Mouse (Mus musculus): Measurements from ENCODE around the gene Taar8b. TPM values are rescaled to one million over a fixed set of nuclear protein-coding genes. Genes with fewer than 3 reads are reported as not detected.
"Not testable (repeated sequence)": the region's sequence is repeated elsewhere in the genome, so short reads cannot be mapped to it uniquely, and the experiment has no call there.

Gene Taar8b
- not detected in 2 replicates for polyA plus RNA-seq (2015; fragmentation: Nextera tagmentation; extraction: Ambion mirVana)

DNA sequence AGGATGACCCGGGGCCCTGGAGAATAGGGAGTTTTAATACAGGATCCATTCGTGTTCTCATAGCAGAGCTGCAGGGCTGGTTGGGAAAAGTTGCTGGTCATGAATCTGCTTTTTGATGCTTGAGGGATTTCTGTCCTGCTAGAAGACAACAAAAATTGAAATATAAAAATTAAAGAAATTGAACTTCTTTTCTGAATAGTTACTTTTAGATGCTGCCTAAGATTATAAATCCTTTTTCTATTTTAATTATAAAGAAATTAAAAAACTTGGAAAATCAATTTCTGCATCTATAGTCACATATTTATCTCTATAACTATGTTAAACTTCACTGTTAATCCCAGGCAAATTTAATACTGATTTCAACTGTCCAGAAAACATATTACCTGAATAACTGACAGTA, at the start of gene Taar8b:
TSS of gene Taar8b (minus strand) at position 101 of the 400 bp plus-strand sequence.
- 81% methylated on average over 2 of the region's 2 CpGs for WGBS
- no peaks in the 10 kb centered on the region for H3K36me3 ChIP-seq (ENCODE audit: control insufficient read depth, insufficient read depth, low read length)
- ATAC-seq, result no peak

DNA sequence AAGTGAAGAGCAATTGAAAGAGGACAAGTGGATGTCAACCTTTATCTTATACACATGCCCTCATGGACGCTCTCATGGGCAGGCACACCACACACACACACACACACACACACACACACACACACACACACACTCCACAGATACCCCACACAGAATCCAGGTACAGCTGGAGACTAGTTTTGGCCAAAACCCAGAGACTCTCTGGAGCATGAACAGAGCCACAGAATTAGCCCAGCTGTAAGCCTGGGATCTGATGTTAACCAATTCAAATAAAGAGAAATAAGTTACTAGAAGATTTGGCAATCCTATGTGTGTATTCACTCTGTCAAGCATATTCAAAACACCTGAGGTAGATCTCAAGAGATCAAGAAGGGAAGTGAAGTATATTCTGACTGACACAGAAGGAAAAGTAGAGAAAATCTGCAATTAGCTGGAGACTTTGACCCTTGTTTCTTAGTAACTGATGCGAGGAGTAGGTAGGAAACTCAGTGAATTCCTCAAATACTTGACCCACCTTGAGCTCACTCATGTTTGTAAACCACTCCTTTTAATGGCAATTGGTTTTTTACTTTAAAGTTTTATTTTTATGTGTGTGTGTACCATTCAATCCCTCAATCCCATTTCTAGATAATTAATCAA, 46.6 kb upstream of the Taar8b start:
- no peaks in the 10 kb centered on the region for H3K36me3 ChIP-seq (ENCODE audit: control insufficient read depth, insufficient read depth, low read length)
- no peaks in the 10 kb centered on the region for H3K9me3 ChIP-seq (replicated peaks; ENCODE audit: control insufficient read depth, low read length, poor library complexity, severe bottlenecking)
- no peak overlapping the region for H3K9ac ChIP-seq (ENCODE audit: low read depth, low read length)
- no peak for ATAC-seq
- H3K4me3 ChIP-seq (ENCODE audit: low read depth, low read length), result no peak overlapping the region
- no peak overlapping the region for H3K27ac ChIP-seq (ENCODE audit: low read length)
- 81% methylated on average over 2 of the region's 2 CpGs for WGBS
- H3K4me1 ChIP-seq (ENCODE audit: control insufficient read depth, insufficient read depth, low read length), result no peaks in the 10 kb centered on the region
- H3K27me3 ChIP-seq (ENCODE audit: control insufficient read depth, insufficient read depth, low read depth, low read length), result no peaks in the 10 kb centered on the region
- H3K4me2 ChIP-seq (ENCODE audit: low read length), result no peak overlapping the region

More for the DNA sequence above, at the start of gene Taar8b:
- Histone ChIP-seq H3K4me3 (ENCODE audit: low read depth, low read length) (no peak within 1 kb of the TSS), H3K27me3 (ENCODE audit: control insufficient read depth, insufficient read depth, low read depth, low read length) (no peaks in the 10 kb centered on the region), H3K9me3 (replicated peaks; ENCODE audit: control insufficient read depth, low read length, poor library complexity, severe bottlenecking) (no peaks in the 10 kb centered on the region), H3K4me2 (ENCODE audit: low read length) (no peak within 1 kb of the TSS), H3K4me1 (ENCODE audit: control insufficient read depth, insufficient read depth, low read length) (no peaks in the 10 kb centered on the region), H3K9ac (ENCODE audit: low read depth, low read length) (no peak within 1 kb of the TSS), H3K27ac (ENCODE audit: low read length) (no peak within 1 kb of the TSS)

DNA sequence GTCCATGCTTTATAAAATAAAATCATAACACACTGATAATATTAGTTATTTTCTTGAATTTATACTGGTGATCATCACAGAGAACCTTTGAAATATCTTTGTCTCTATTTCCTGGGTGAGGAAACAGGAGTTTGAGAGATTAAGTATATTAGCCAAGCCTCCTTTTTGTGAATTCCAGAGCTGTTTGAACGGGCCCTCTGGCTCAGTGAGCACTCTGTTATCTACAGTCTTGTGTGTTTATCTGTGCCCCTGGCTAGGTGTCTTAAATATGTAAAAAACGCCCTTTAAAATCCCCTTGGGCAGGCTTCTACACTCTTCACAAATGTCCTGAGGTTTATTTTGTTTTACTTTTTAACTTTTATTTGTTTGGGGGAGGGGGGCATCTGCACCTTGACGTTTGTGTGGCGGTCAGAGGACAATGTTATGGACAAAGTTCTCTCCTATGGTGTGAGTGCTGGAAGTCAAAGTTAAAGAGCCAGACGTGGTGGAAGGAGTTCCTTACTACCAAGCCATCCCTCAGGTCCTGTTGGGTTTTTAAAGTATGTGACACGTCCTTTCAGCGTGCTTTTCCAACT, 42.1 kb upstream of the Taar8b start:
- no peaks in the 10 kb centered on the region for H3K36me3 ChIP-seq (ENCODE audit: control insufficient read depth, insufficient read depth, low read length)
- no peak for ATAC-seq
- no peak overlapping the region for H3K27ac ChIP-seq (ENCODE audit: low read length)
- H3K4me2 ChIP-seq (ENCODE audit: low read length), result no peak overlapping the region
- WGBS, result 70% methylated on average over 7 of the region's 7 CpGs
- H3K9ac ChIP-seq (ENCODE audit: low read depth, low read length), result no peak overlapping the region
- no peak overlapping the region for H3K4me3 ChIP-seq (ENCODE audit: low read depth, low read length)
- H3K27me3 ChIP-seq (ENCODE audit: control insufficient read depth, insufficient read depth, low read depth, low read length), result no peaks in the 10 kb centered on the region; the same call in 1 of the 2 replicates
- H3K4me1 ChIP-seq (ENCODE audit: control insufficient read depth, insufficient read depth, low read length), result no peaks in the 10 kb centered on the region
- H3K9me3 ChIP-seq (replicated peaks; ENCODE audit: control insufficient read depth, low read length, poor library complexity, severe bottlenecking), result no peaks in the 10 kb centered on the region

DNA sequence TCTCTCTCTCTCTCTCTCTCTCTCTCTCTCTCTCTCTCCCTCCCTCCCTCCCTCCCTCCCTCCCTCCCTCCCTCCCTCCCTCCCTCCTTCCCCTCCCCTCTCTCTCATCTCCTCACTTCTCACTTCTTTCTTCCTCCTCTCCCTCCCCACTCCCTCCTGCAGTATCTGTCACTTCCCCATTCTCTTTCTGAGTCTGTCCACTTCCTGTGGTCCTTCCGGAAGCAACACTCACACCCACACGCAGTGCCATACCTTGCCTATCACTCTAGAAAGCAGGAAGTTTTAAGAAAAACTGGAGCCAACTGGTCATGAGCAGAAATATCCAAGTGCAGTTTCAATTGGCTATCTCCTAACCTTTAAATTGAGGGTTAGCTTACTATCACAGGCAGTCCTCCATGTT, 41.0 kb upstream of the Taar8b start:
- Histone ChIP-seq H3K4me3 (ENCODE audit: low read depth, low read length) (no peak overlapping the region), H3K4me2 (ENCODE audit: low read length) (no peak overlapping the region), H3K9me3 (replicated peaks; ENCODE audit: control insufficient read depth, low read length, poor library complexity, severe bottlenecking) (no peaks in the 10 kb centered on the region), H3K9ac (ENCODE audit: low read depth, low read length) (no peak overlapping the region), H3K36me3 (ENCODE audit: control insufficient read depth, insufficient read depth, low read length) (no peaks in the 10 kb centered on the region), H3K27ac (ENCODE audit: low read length) (no peak overlapping the region), H3K4me1 (ENCODE audit: control insufficient read depth, insufficient read depth, low read length) (no peaks in the 10 kb centered on the region), H3K27me3 (ENCODE audit: control insufficient read depth, insufficient read depth, low read depth, low read length) (no peaks in the 10 kb centered on the region; the same call in 1 of the 2 replicates)
- no peak for ATAC-seq
- 58% methylated on average over 2 of the region's 2 CpGs for WGBS

DNA sequence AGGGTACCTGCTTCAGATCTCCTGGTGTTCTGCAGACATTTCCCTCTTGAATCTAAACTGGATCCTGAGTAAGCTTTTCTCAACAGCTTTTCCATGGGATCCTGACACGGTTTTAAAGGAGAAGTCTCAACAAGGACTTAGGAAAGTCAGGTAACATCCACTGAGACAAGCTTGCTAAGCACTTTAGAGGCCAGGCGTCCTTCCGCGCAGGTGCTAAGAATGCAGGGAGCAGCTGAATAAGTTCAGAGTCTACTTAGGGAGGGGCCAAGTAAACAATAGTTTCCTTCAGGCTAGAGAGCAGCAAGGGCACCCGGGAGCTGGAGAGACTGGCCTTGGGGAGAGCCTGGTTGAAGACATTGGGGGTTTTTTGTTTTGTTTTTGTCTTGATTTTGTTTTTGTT, 40.2 kb upstream of the Taar8b start:
- Histone ChIP-seq H3K4me2 (ENCODE audit: low read length) (no peak overlapping the region), H3K27ac (ENCODE audit: low read length) (no peak overlapping the region), H3K36me3 (ENCODE audit: control insufficient read depth, insufficient read depth, low read length) (no peaks in the 10 kb centered on the region), H3K9me3 (replicated peaks; ENCODE audit: control insufficient read depth, low read length, poor library complexity, severe bottlenecking) (no peaks in the 10 kb centered on the region), H3K4me1 (ENCODE audit: control insufficient read depth, insufficient read depth, low read length) (no peaks in the 10 kb centered on the region), H3K9ac (ENCODE audit: low read depth, low read length) (0 out of 2 replicates have a peak overlapping the region, but pooled peaks have one; percentile 21), H3K27me3 (ENCODE audit: control insufficient read depth, insufficient read depth, low read depth, low read length) (no peaks in the 10 kb centered on the region; the same call in 1 of the 2 replicates), H3K4me3 (ENCODE audit: low read depth, low read length) (no peak overlapping the region)
- WGBS, result 18% methylated on average over 5 of the region's 5 CpGs
- no peak for ATAC-seq

DNA sequence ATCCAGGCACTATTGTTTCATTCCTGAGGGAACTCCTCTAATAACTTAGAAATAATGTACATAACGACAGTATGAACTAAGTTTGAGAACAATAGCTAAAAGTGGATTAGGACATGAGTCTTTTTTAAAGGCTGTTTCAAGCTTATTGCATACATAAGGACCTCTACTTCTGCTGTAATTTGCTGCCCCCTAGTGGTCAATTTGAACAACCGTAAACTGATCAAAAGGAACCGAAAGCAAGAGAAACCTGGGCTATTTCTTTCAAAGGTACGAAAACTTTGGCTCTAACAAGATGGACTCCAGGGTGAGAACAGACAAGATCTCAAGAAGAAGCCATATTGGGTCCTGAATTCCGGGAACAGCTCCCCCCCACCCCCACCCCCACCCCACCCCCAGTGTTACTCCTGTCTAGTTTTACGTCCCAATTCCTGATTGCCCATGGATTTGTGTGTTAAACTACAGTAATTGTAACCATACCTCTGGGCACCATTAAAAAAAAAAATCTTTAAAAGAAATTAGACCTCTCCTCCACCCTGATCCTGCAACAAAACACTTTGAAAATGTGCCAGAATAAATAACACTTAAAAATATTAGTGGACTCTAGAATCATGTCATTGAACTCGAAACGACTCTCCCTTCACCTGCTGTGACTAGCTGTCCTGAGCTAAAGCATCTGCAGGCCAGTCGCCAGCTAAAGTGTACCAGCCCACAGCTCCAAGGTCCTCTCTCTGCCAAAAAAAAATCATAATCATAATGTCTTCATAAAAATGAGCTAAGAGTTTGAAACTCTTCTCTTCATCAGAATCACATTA, 39.6 kb upstream of the Taar8b start:
- no peak overlapping the region for H3K4me2 ChIP-seq (ENCODE audit: low read length)
- WGBS, result 24% methylated on average over 9 of the region's 9 CpGs

DNA sequence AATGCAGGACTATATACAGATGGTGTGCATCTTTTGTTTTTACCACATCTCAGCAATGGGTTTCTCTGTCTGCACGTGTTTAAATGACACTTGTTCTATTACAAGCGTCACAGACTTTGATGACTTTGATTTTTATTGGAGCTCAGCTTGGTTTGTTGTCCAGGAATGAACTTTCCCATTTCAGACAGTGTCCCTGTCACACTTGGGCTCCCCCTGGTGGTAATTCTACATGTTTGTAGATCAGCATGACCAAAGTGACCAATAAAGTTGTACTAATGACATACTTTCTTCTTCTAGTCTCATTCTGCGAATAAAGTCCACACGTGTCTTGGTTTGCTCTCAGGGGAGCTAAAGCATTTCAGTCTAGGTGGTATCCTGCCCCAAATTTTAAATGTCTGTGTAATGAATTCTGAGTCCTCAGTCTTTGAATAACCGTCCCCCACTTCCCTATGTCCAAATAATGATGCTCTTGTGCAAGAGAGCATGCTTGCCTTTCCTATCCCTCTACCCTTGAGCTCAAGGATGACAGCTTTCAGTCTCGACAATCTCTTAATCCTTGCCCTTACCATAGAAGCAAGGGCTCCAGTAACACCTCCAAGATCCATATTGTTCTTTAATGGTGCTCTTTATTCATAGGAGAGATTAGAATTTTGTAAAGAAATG, 19.2 kb upstream of the Taar8b start:
- no peaks in the 10 kb centered on the region for H3K9me3 ChIP-seq (replicated peaks; ENCODE audit: control insufficient read depth, low read length, poor library complexity, severe bottlenecking)
- no peaks in the 10 kb centered on the region for H3K27me3 ChIP-seq (ENCODE audit: control insufficient read depth, insufficient read depth, low read depth, low read length)
- no peak overlapping the region for H3K4me2 ChIP-seq (ENCODE audit: low read length)
- 48% methylated on average over 6 of the region's 6 CpGs for WGBS
- H3K4me3 ChIP-seq (ENCODE audit: low read depth, low read length), result no peak overlapping the region
- ATAC-seq, result no peak; the same call in 1 of the 2 replicates
- H3K36me3 ChIP-seq (ENCODE audit: control insufficient read depth, insufficient read depth, low read length), result no peaks in the 10 kb centered on the region
- H3K9ac ChIP-seq (ENCODE audit: low read depth, low read length), result no peak overlapping the region
- no peak overlapping the region for H3K27ac ChIP-seq (ENCODE audit: low read length)
- H3K4me1 ChIP-seq (ENCODE audit: control insufficient read depth, insufficient read depth, low read length), result no peaks in the 10 kb centered on the region

More for the DNA sequence above, 39.6 kb upstream of the Taar8b start:
- H3K4me1 ChIP-seq (ENCODE audit: control insufficient read depth, insufficient read depth, low read length), result no peaks in the 10 kb centered on the region
- H3K4me3 ChIP-seq (ENCODE audit: low read depth, low read length), result no peak overlapping the region
- H3K27ac ChIP-seq (ENCODE audit: low read length), result no peak overlapping the region
- no peak overlapping the region for H3K9ac ChIP-seq (ENCODE audit: low read depth, low read length)
- H3K9me3 ChIP-seq (replicated peaks; ENCODE audit: control insufficient read depth, low read length, poor library complexity, severe bottlenecking), result no peaks in the 10 kb centered on the region
- H3K27me3 ChIP-seq (ENCODE audit: control insufficient read depth, insufficient read depth, low read depth, low read length), result no peaks in the 10 kb centered on the region; the same call in 1 of the 2 replicates
- peak; percentile 93 for ATAC-seq
- H3K36me3 ChIP-seq (ENCODE audit: control insufficient read depth, insufficient read depth, low read length), result no peaks in the 10 kb centered on the region

DNA sequence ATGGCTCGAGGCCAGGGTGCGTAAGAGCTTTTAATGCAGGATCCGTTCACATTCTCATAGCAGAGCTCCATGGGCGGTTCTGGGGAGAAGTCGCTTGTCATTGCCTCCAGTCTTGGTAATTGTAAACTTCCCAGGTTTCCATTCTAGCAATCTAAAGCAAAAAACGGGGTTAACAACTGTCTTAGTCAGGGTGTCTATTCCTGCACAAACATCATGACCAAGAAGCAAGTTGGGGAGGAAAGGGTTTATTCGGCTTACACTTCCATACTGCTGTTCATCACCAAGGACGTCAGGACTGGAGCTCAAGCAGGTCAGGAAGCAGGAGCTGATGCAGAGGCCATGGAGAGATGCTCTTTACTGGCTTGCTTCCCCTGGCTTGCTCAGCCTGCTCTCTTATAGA, 17.3 kb upstream of the Taar8b start, which contains the start of gene Taar9:
TSS of gene Taar9 (minus strand) at position 101 of the 400 bp plus-strand sequence.
- H3K27ac ChIP-seq (ENCODE audit: low read length); H3K4me2 ChIP-seq (ENCODE audit: low read length); ATAC-seq; H3K4me3 ChIP-seq (ENCODE audit: low read depth, low read length); H3K27me3 ChIP-seq (ENCODE audit: control insufficient read depth, insufficient read depth, low read depth, low read length); H3K4me1 ChIP-seq (ENCODE audit: control insufficient read depth, insufficient read depth, low read length); H3K36me3 ChIP-seq (ENCODE audit: control insufficient read depth, insufficient read depth, low read length); H3K9me3 ChIP-seq (replicated peaks; ENCODE audit: control insufficient read depth, low read length, poor library complexity, severe bottlenecking); H3K9ac ChIP-seq (ENCODE audit: low read depth, low read length): not testable (repeated sequence)
- 86% methylated on average over 8 of the region's 8 CpGs for WGBS

All from midbrain, embryonic 16.5 days (tissue).